ENCODE assay signal across 8 mouse cellular contexts in genomic region chr4:142153526-142153925, GRCm38 (mm10).
DNase-seq lines count a peak whose midpoint lies in the region; ATAC-seq and TF ChIP-seq lines count a peak whose summit lies in the region.

No protein-coding gene starts in this region.

- no peaks in the 10 kb centered on the region for H3K9me3 ChIP-seq in embryonic facial prominence, embryonic 15.5 days (replicated peaks)
- H3K9me3 ChIP-seq in kidney, embryonic 14.5 days (ENCODE audit: control insufficient read depth, low read length) = no peaks in the 10 kb centered on the region
- no peaks in the 10 kb centered on the region for H3K9me3 ChIP-seq in limb, embryonic 14.5 days (ENCODE audit: control insufficient read depth, low read length)
- H3K9me3 ChIP-seq in midbrain, postnatal 0 days (ENCODE audit: low read length) = no peaks in the 10 kb centered on the region

- H3K36me3 ChIP-seq in embryonic facial prominence, embryonic 15.5 days = peaks cover 38% of the 10 kb centered on the region
- peaks cover 6% of the 10 kb centered on the region; the same call in 1 of the 2 replicates for H3K36me3 ChIP-seq in kidney, embryonic 14.5 days (ENCODE audit: control insufficient read depth, insufficient read depth, low read length)
- H3K36me3 ChIP-seq in limb, embryonic 14.5 days (ENCODE audit: control insufficient read depth, insufficient read depth, low read length) = peaks cover 35% of the 10 kb centered on the region
- peaks cover 15% of the 10 kb centered on the region for H3K36me3 ChIP-seq in midbrain, postnatal 0 days (ENCODE audit: insufficient read depth, low read length)

- TF ChIP-seq POLR2A in bone marrow macrophage, adult 2 months (IDR thresholded peaks at IDR 0.05; ENCODE audit: borderline replicate concordance, low read depth, low read length) = no peak
- TF ChIP-seq POLR2A in limb, embryonic 14.5 days (IDR thresholded peaks at IDR 0.05; ENCODE audit: borderline replicate concordance, extremely low read depth, insufficient read depth, insufficient read length) = no peak

- 6% methylated on average over 2 of the region's 2 CpGs for WGBS in embryonic facial prominence, embryonic 15.5 days
- WGBS in kidney, embryonic 14.5 days = 4% methylated on average over 2 of the region's 2 CpGs
- 7% methylated on average over 2 of the region's 2 CpGs for WGBS in limb, embryonic 14.5 days
- 4% methylated on average over 2 of the region's 2 CpGs for WGBS in midbrain, postnatal 0 days

- H3K4me3 ChIP-seq in bone marrow macrophage, adult 2 months (ENCODE audit: insufficient read depth, low read length) = no peak overlapping the region
- no peak overlapping the region for H3K4me3 ChIP-seq in embryonic facial prominence, embryonic 15.5 days (replicated peaks)
- no peak overlapping the region for H3K4me3 ChIP-seq in kidney, embryonic 14.5 days (ENCODE audit: low read length)
- H3K4me3 ChIP-seq in limb, embryonic 14.5 days (replicated peaks; ENCODE audit: low read length) = no peak overlapping the region
- no peak overlapping the region for H3K4me3 ChIP-seq in midbrain, postnatal 0 days (ENCODE audit: low read depth, low read length)

- H3K4me1 ChIP-seq in bone marrow macrophage, adult 2 months (ENCODE audit: control insufficient read depth, insufficient read depth, low read length) = 0 out of 2 replicates have a peak, but pooled peaks cover 3% of the 10 kb centered on the region
- H3K4me1 ChIP-seq in embryonic facial prominence, embryonic 15.5 days = 0 out of 2 replicates have a peak, but pooled peaks cover 2% of the 10 kb centered on the region
- no peaks in the 10 kb centered on the region for H3K4me1 ChIP-seq in kidney, embryonic 14.5 days (ENCODE audit: control insufficient read depth, insufficient read depth, low read length)
- H3K4me1 ChIP-seq in limb, embryonic 14.5 days (ENCODE audit: control insufficient read depth, insufficient read depth, low read length) = no peaks in the 10 kb centered on the region
- H3K4me1 ChIP-seq in midbrain, postnatal 0 days (ENCODE audit: insufficient read depth, low read length) = no peaks in the 10 kb centered on the region

- no peak overlapping the region for H3K9ac ChIP-seq in embryonic facial prominence, embryonic 15.5 days
- H3K9ac ChIP-seq in kidney, embryonic 14.5 days (ENCODE audit: low read depth, low read length) = no peak overlapping the region
- no peak overlapping the region for H3K9ac ChIP-seq in limb, embryonic 14.5 days (ENCODE audit: low read depth, low read length, severe bottlenecking)
- no peak overlapping the region for H3K9ac ChIP-seq in midbrain, postnatal 0 days (replicated peaks; ENCODE audit: low read length, poor library complexity, severe bottlenecking)

- H3K4me2 ChIP-seq in embryonic facial prominence, embryonic 15.5 days (replicated peaks) = no peak overlapping the region
- no peak overlapping the region for H3K4me2 ChIP-seq in kidney, embryonic 14.5 days (replicated peaks; ENCODE audit: low read depth, low read length)
- no peak overlapping the region for H3K4me2 ChIP-seq in limb, embryonic 14.5 days (replicated peaks; ENCODE audit: low read depth, low read length, severe bottlenecking)
- H3K4me2 ChIP-seq in midbrain, postnatal 0 days (ENCODE audit: low read depth, low read length, poor library complexity, severe bottlenecking) = no peak overlapping the region

- DNase-seq in B cell, adult 2 months = peak; percentile 78
- peak; percentile 71 to 84 for DNase-seq in heart, adult 9 months (ENCODE audit: low spot score in 2 of 2)
- peak; percentile 89 for DNase-seq in limb, embryonic 14.5 days (ENCODE audit: low spot score)
- peak; percentile 90 for DNase-seq in midbrain, postnatal 0 days (ENCODE audit: low spot score)
- peak; percentile 60 to 81 for DNase-seq in spleen, postnatal 10 days (ENCODE audit: low spot score in 2 of 2)

- H3K27me3 ChIP-seq in embryonic facial prominence, embryonic 15.5 days = no peaks in the 10 kb centered on the region
- no peaks in the 10 kb centered on the region for H3K27me3 ChIP-seq in kidney, embryonic 14.5 days (ENCODE audit: control insufficient read depth, insufficient read depth, low read length)
- H3K27me3 ChIP-seq in limb, embryonic 14.5 days (ENCODE audit: control insufficient read depth, insufficient read depth, low read length) = no peaks in the 10 kb centered on the region
- H3K27me3 ChIP-seq in midbrain, postnatal 0 days (ENCODE audit: insufficient read depth, low read length) = no peaks in the 10 kb centered on the region

- TF ChIP-seq CTCF in bone marrow macrophage, adult 2 months (IDR thresholded peaks at IDR 0.05; ENCODE audit: low read depth, low read length) = peak; percentile 97
- TF ChIP-seq CTCF in midbrain, postnatal 0 days (IDR thresholded peaks at IDR 0.05) = peak; percentile 100

- H3K27ac ChIP-seq in bone marrow macrophage, adult 2 months (ENCODE audit: insufficient read depth, low read depth, low read length) = no peak overlapping the region
- no peak overlapping the region for H3K27ac ChIP-seq in embryonic facial prominence, embryonic 15.5 days (replicated peaks)
- no peak overlapping the region for H3K27ac ChIP-seq in kidney, embryonic 14.5 days (ENCODE audit: low read depth, low read length)
- H3K27ac ChIP-seq in limb, embryonic 14.5 days (replicated peaks; ENCODE audit: low read depth, low read length) = no peak overlapping the region
- no peak overlapping the region for H3K27ac ChIP-seq in midbrain, postnatal 0 days (ENCODE audit: low read depth, low read length)

- peak; percentile 57 for ATAC-seq in embryonic facial prominence, embryonic 15.5 days (ENCODE audit: insufficient number of reproducible peaks, low FRiP score, low TSS enrichment, low read depth)
- ATAC-seq in kidney, embryonic 14.5 days (ENCODE audit: low FRiP score, low TSS enrichment) = peak; percentile 51
- ATAC-seq in limb, embryonic 14.5 days (ENCODE audit: low FRiP score, low read depth) = peak; percentile 84
- peak; percentile 76 for ATAC-seq in midbrain, postnatal 0 days (ENCODE audit: low FRiP score)
